Mouse (Mus musculus): Measurements from ENCODE around the gene Tctex1d4. TPM values are rescaled to one million over a fixed set of nuclear protein-coding genes. Genes with fewer than 3 reads are reported as not detected.

Tctex1d4 gene
- polyA plus RNA-seq (2015; fragmentation: Nextera tagmentation; extraction: Ambion mirVana), result 0.58 and 0.62 TPM in 2 replicates

GRCm38 (mm10) chr4:117126675-117127290 is at the start of gene Tctex1d4:
Tctex1d4 (plus strand) TSS chr4:117126794.
- H3K36me3 ChIP-seq (ENCODE audit: control insufficient read depth, insufficient read depth, low read length), result peaks cover 9% of the 10 kb centered on the region; the same call in 1 of the 2 replicates
- DNase-seq (ENCODE audit: low spot score), result peak; percentile 76
- no peak within 1 kb of the TSS for H3K4me3 ChIP-seq (ENCODE audit: low read depth, low read length)
- peaks cover 12% of the 10 kb centered on the region for H3K4me1 ChIP-seq (replicated peaks; ENCODE audit: control insufficient read depth, insufficient read depth)
- peak within 1 kb of the TSS; percentile 24 for H3K4me2 ChIP-seq (replicated peaks; ENCODE audit: low read depth)
- H3K27me3 ChIP-seq (ENCODE audit: control insufficient read depth, insufficient read depth, low read length), result no peaks in the 10 kb centered on the region
- TF ChIP-seq EP300 (optimal IDR thresholded peaks at IDR 0.05) (no peak), CTCF (IDR thresholded peaks at IDR 0.05; ENCODE audit: low read depth) (no peak)
- H3K9ac ChIP-seq (ENCODE audit: low read length), result peak within 1 kb of the TSS; percentile 58
- H3K9me3 ChIP-seq (ENCODE audit: control insufficient read depth, low read length), result no peaks in the 10 kb centered on the region
- peak within 1 kb of the TSS; percentile 97 for H3K27ac ChIP-seq (replicated peaks)
- WGBS, result 76% methylated on average over 9 of the region's 9 CpGs
- peak; percentile 75 for ATAC-seq (ENCODE audit: low FRiP score, low TSS enrichment)

GRCm38 (mm10) chr4:117087948-117088640 is 38.5 kb upstream of the Tctex1d4 start:
- Histone ChIP-seq H3K9me3 (ENCODE audit: control insufficient read depth, low read length) (no peaks in the 10 kb centered on the region), H3K4me2 (replicated peaks; ENCODE audit: low read depth) (no peak overlapping the region), H3K36me3 (ENCODE audit: control insufficient read depth, insufficient read depth, low read length) (no peaks in the 10 kb centered on the region), H3K4me1 (replicated peaks; ENCODE audit: control insufficient read depth, insufficient read depth) (no peaks in the 10 kb centered on the region; the same call in 1 of the 2 replicates), H3K9ac (ENCODE audit: low read length) (no peak overlapping the region), H3K27me3 (ENCODE audit: control insufficient read depth, insufficient read depth, low read length) (no peaks in the 10 kb centered on the region), H3K27ac (replicated peaks) (no peak overlapping the region), H3K4me3 (ENCODE audit: low read depth, low read length) (no peak overlapping the region)
- WGBS, result 79% methylated on average over 7 of the region's 7 CpGs
- no peak for ATAC-seq (ENCODE audit: low FRiP score, low TSS enrichment)
- no peak for DNase-seq (ENCODE audit: low spot score)
- TF ChIP-seq EP300 (optimal IDR thresholded peaks at IDR 0.05), result no peak
- no peak for TF ChIP-seq CTCF (IDR thresholded peaks at IDR 0.05; ENCODE audit: low read depth)

DNA sequence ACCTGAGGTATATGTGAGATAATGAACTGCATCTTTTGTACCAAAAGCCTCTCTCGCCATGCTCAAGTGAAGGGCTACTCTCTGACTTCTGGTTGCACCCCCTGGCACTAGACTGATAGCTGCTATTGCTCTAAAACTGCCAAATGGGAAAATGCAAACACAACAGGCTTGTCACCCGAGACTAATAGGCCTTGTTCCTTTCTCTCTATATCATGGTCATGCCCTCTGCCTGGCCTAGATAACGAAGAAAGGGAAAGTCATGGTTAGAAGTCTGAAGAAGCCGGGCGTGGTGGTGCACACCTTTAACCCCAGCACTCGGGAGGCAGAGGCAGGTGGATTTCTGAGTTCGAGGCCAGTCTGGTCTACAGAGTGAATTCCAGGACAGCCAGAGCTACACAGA is 36.0 kb upstream of the Tctex1d4 start:
- TF ChIP-seq CTCF (IDR thresholded peaks at IDR 0.05; ENCODE audit: low read depth) (no peak), EP300 (optimal IDR thresholded peaks at IDR 0.05) (no peak)
- H3K4me2 ChIP-seq (replicated peaks; ENCODE audit: low read depth), result no peak overlapping the region
- H3K9ac ChIP-seq (ENCODE audit: low read length), result no peak overlapping the region
- 64% methylated on average over 7 of the region's 7 CpGs for WGBS
- no peaks in the 10 kb centered on the region for H3K27me3 ChIP-seq (ENCODE audit: control insufficient read depth, insufficient read depth, low read length)
- H3K36me3 ChIP-seq (ENCODE audit: control insufficient read depth, insufficient read depth, low read length), result no peaks in the 10 kb centered on the region
- H3K4me1 ChIP-seq (replicated peaks; ENCODE audit: control insufficient read depth, insufficient read depth), result no peaks in the 10 kb centered on the region; the same call in 1 of the 2 replicates
- H3K4me3 ChIP-seq (ENCODE audit: low read depth, low read length), result no peak overlapping the region
- DNase-seq (ENCODE audit: low spot score), result no peak
- H3K27ac ChIP-seq (replicated peaks), result no peak overlapping the region
- no peaks in the 10 kb centered on the region for H3K9me3 ChIP-seq (ENCODE audit: control insufficient read depth, low read length)
- no peak for ATAC-seq (ENCODE audit: low FRiP score, low TSS enrichment)

- Histone ChIP-seq H3K36me3 (ENCODE audit: control insufficient read depth, insufficient read depth, low read length) (no peaks in the 10 kb centered on the region), H3K9me3 (ENCODE audit: control insufficient read depth, low read length) (no peaks in the 10 kb centered on the region), H3K4me3 (ENCODE audit: low read depth, low read length) (no peak overlapping the region), H3K27me3 (ENCODE audit: control insufficient read depth, insufficient read depth, low read length) (no peaks in the 10 kb centered on the region), H3K9ac (ENCODE audit: low read length) (no peak overlapping the region), H3K27ac (replicated peaks) (peak overlapping the region; percentile 75), H3K4me2 (replicated peaks; ENCODE audit: low read depth) (no peak overlapping the region), H3K4me1 (replicated peaks; ENCODE audit: control insufficient read depth, insufficient read depth) (peaks cover 4% of the 10 kb centered on the region; the same call in 1 of the 2 replicates)
- no peak for ATAC-seq (ENCODE audit: low FRiP score, low TSS enrichment)
- WGBS, result 59% methylated on average over 3 of the region's 3 CpGs
- TF ChIP-seq EP300 (optimal IDR thresholded peaks at IDR 0.05) (no peak), CTCF (IDR thresholded peaks at IDR 0.05; ENCODE audit: low read depth) (no peak)
- DNase-seq (ENCODE audit: low spot score), result no peak
Measured at GRCm38 (mm10) chr4:117094626-117095361, 31.8 kb upstream of the Tctex1d4 start.

DNA sequence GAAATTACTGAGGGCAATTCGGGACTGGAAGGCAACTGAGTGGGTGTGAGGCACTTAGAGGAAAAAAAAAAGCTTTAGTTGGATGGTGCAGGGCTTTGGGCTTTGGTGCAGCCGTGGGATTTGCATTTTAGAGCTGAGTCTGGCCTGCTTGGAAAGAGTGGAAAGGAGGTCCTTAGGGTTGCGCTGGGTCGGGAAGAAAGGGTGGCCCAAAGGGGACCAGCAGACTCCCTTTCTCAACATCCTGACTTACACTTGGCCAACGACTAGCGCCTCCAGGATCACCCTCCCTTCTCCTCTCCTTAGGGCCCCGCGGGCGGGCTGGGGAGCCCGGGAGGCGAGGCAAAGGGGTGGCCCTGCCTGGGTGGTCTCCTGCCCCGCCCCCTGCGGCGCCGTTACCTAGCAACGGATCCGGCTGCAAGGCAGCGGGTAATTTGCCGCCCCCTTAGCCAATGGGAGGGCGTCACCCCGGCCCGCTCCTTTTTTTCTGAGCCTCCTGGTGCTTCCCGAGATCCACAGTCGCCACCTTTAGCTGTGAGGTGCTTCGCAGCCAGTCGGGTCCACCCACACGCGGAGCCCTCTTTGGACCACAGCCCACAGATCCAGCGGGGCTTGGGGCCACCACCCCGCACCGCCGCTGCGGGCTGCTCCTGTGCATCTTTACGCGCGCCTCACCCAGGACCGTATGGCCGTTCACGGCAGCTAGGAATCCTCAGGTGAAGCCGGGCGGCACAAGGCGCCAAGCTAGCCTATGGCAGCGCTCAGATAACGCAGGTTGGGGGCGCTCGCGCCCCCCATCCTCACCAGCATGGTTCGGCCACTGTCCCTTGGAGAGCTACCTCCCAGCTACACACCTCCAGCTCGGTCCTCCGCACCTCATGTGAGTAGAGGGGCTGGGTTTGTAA is 30.8 kb upstream of the Tctex1d4 start, which contains the start of gene Ptch2:
Gene Ptch2, plus strand, starts transcription at position 525 of the 902 bp plus-strand sequence.
- peaks cover 4% of the 10 kb centered on the region; the same call in 1 of the 2 replicates for H3K4me1 ChIP-seq (replicated peaks; ENCODE audit: control insufficient read depth, insufficient read depth)
- no peaks in the 10 kb centered on the region for H3K27me3 ChIP-seq (ENCODE audit: control insufficient read depth, insufficient read depth, low read length)
- peak; percentile 61 for DNase-seq (ENCODE audit: low spot score)
- peak within 1 kb of the TSS; percentile 75 for H3K27ac ChIP-seq (replicated peaks)
- H3K36me3 ChIP-seq (ENCODE audit: control insufficient read depth, insufficient read depth, low read length), result no peaks in the 10 kb centered on the region
- H3K4me3 ChIP-seq (ENCODE audit: low read depth, low read length), result peak within 1 kb of the TSS; percentile 56
- WGBS, result under 1% methylated on average over 46 of the region's 50 CpGs
- H3K4me2 ChIP-seq (replicated peaks; ENCODE audit: low read depth), result peak within 1 kb of the TSS; percentile 88
- no peaks in the 10 kb centered on the region for H3K9me3 ChIP-seq (ENCODE audit: control insufficient read depth, low read length)
- peak; percentile 81 for ATAC-seq (ENCODE audit: low FRiP score, low TSS enrichment)
- TF ChIP-seq EP300 (optimal IDR thresholded peaks at IDR 0.05) (no peak), CTCF (IDR thresholded peaks at IDR 0.05; ENCODE audit: low read depth) (no peak)
- peak within 1 kb of the TSS; percentile 73 for H3K9ac ChIP-seq (ENCODE audit: low read length)

All from stomach, postnatal 0 days (tissue).